Mouse (Mus musculus) limb, embryonic 12.5 days (tissue): Measurements from ENCODE around the gene Txndc11. TPM values are rescaled to one million over a fixed set of nuclear protein-coding genes. Genes with fewer than 3 reads are reported as not detected.
A peak's percentile ranks its signal among the peaks of the same experiment; 100 is the strongest.
"Not testable (repeated sequence)": the region's sequence is repeated elsewhere in the genome, so short reads cannot be mapped to it uniquely, and the experiment has no call there.

Experiments
- ATAC-seq: fragments of 200-750 bp; cut with Nextera tagmentation; 2 replicates; pipeline ENCODE4 v1.8.0; 2017; ENCODE audit warnings: low read depth, moderate TSS enrichment; ENCODE audit not compliant: insufficient number of reproducible peaks, insufficient read depth, low FRiP score, low TSS enrichment
- H3K27ac ChIP-seq: fragments of 300-500 bp; sonication (generic); 2 replicates; pipeline ENCODE4 v1.5.1; 2016; ENCODE audit warnings: mild to moderate bottlenecking, moderate library complexity
- H3K27me3 ChIP-seq: fragments of 300-500 bp; sonication (generic); 2 replicates; pipeline ENCODE4 v1.6.1; 2016; ENCODE audit warnings: mild to moderate bottlenecking, moderate library complexity
- H3K36me3 ChIP-seq: fragments of 300-500 bp; sonication (generic); 2 replicates; pipeline ENCODE4 v1.6.1; 2016; ENCODE audit warnings: mild to moderate bottlenecking, moderate library complexity
- H3K4me1 ChIP-seq: fragments of 300-500 bp; sonication (generic); replicated peaks from 2 replicates; pipeline ENCODE4 v1.6.1; 2016
- H3K4me2 ChIP-seq: fragments of 300-500 bp; sonication (generic); 2 replicates; pipeline ENCODE4 v1.6.1; 2016; ENCODE audit warnings: mild to moderate bottlenecking, moderate library complexity
- H3K4me3 ChIP-seq: fragments of 300-500 bp; sonication (generic); replicated peaks from 2 replicates; pipeline ENCODE4 v1.5.1; 2016; ENCODE audit warnings: mild to moderate bottlenecking
- H3K9ac ChIP-seq: fragments of 300-500 bp; sonication (generic); replicated peaks from 2 replicates; pipeline ENCODE4 v1.6.1; 2016; ENCODE audit warnings: mild to moderate bottlenecking, moderate library complexity
- H3K9me3 ChIP-seq: fragments of 300-500 bp; sonication (generic); 2 replicates; pipeline ENCODE4 v1.6.1; 2016; ENCODE audit warnings: mild to moderate bottlenecking, moderate library complexity
- WGBS: fragments of 180-500 bp; shearing (Covaris S2); methylation state at CpG from one replicate; pipeline ENCODE4 v1.1.7; 2016; 5-methylcytosine and 5-hydroxymethylcytosine counted together
- polyA plus RNA-seq: library from polyadenylated mRNA; unstranded; fragments of >200 nt; fragmentation: Nextera tagmentation; extraction: Ambion mirVana; gene quantifications from 2 replicates; pipeline ENCODE4 v1.2.1, GENCODE M21; 2016

Txndc11 gene
- polyA plus RNA-seq, 1 experiment from 2014 or later = 39.5 TPM

- H3K9ac ChIP-seq, H3K4me3 ChIP-seq, H3K27ac ChIP-seq, H3K9me3 ChIP-seq, H3K27me3 ChIP-seq, H3K4me2 ChIP-seq, H3K4me1 ChIP-seq, ATAC-seq: not testable (repeated sequence)
- 25% methylated on average over 1 of the region's 3 CpGs for WGBS
- peaks cover 77% of the 10 kb centered on the region for H3K36me3 ChIP-seq
Measured at GRCm38 (mm10) chr16:11157721-11158120, 23.3 kb upstream of the Txndc11 start.

DNA sequence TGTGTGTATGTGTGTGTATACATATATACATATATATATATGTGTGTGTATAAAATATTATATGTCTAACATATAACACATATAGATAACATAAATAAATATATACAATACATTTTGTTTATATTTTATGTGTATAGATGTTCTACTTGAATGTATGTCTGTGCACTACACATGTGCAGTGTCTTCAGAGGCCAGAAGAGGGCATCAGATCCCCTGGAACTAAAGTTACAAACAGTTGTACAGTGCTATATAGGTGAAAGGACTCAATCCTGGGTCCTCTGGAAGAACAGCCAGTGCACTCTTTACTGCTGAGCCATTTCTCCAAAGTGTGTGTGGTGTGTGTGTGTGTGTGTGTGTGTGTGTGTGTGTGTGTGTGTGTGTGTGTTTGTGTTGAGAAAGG, 20.1 kb upstream of the Txndc11 start:
- Histone ChIP-seq H3K9me3 (no peaks in the 10 kb centered on the region), H3K27me3 (no peaks in the 10 kb centered on the region), H3K4me1 (no peaks in the 10 kb centered on the region), H3K9ac (no peak overlapping the region), H3K4me2 (no peak overlapping the region), H3K4me3 (no peak overlapping the region), H3K27ac (no peak overlapping the region), H3K36me3 (peaks cover 75% of the 10 kb centered on the region)
- no peak for ATAC-seq

- not testable (repeated sequence) for H3K27me3 ChIP-seq, H3K4me2 ChIP-seq, H3K9ac ChIP-seq, H3K4me1 ChIP-seq, H3K4me3 ChIP-seq, ATAC-seq, H3K9me3 ChIP-seq, H3K27ac ChIP-seq
- 14% methylated on average over 56 of the region's 56 CpGs for WGBS
- H3K36me3 ChIP-seq = peaks cover 70% of the 10 kb centered on the region
Measured at GRCm38 (mm10) chr16:11143706-11144483, 9.4 kb upstream of the Txndc11 start.

- peak overlapping the region; percentile 90 for H3K9ac ChIP-seq
- H3K4me3 ChIP-seq = peak overlapping the region; percentile 95
- H3K4me1 ChIP-seq = peaks cover 30% of the 10 kb centered on the region
- H3K27ac ChIP-seq = peak overlapping the region; percentile 88
- under 1% methylated on average over 34 of the region's 34 CpGs for WGBS
- H3K36me3 ChIP-seq = peaks cover 23% of the 10 kb centered on the region
- ATAC-seq = no peak
- peak overlapping the region; percentile 76 for H3K4me2 ChIP-seq
- H3K9me3 ChIP-seq = no peaks in the 10 kb centered on the region
- H3K27me3 ChIP-seq = no peaks in the 10 kb centered on the region
Measured at GRCm38 (mm10) chr16:11133476-11134347, 738 bp downstream of the Txndc11 start.

- H3K9me3 ChIP-seq = no peaks in the 10 kb centered on the region
- ATAC-seq = no peak
- 2% methylated on average over 2 of the region's 2 CpGs for WGBS
- no peaks in the 10 kb centered on the region for H3K27me3 ChIP-seq
- no peak overlapping the region for H3K27ac ChIP-seq
- H3K9ac ChIP-seq = 0 out of 2 replicates have a peak overlapping the region, but pooled peaks have one; percentile 37
- H3K36me3 ChIP-seq = peaks cover 25% of the 10 kb centered on the region
- peak overlapping the region; percentile 95 for H3K4me3 ChIP-seq
- peak overlapping the region; percentile 76 for H3K4me2 ChIP-seq
- peaks cover 30% of the 10 kb centered on the region for H3K4me1 ChIP-seq
Measured at GRCm38 (mm10) chr16:11132839-11133238, 1.6 kb downstream of the Txndc11 start.

- WGBS = 94% methylated on average over 11 of the region's 11 CpGs
- ATAC-seq = no peak
- Histone ChIP-seq H3K4me3 (no peak overlapping the region), H3K9ac (no peak overlapping the region), H3K27ac (no peak overlapping the region), H3K4me2 (no peak overlapping the region), H3K27me3 (no peaks in the 10 kb centered on the region), H3K4me1 (peaks cover 14% of the 10 kb centered on the region), H3K36me3 (peaks cover 41% of the 10 kb centered on the region), H3K9me3 (no peaks in the 10 kb centered on the region)
Measured at GRCm38 (mm10) chr16:11128301-11128700, 6.1 kb downstream of the Txndc11 start.

DNA sequence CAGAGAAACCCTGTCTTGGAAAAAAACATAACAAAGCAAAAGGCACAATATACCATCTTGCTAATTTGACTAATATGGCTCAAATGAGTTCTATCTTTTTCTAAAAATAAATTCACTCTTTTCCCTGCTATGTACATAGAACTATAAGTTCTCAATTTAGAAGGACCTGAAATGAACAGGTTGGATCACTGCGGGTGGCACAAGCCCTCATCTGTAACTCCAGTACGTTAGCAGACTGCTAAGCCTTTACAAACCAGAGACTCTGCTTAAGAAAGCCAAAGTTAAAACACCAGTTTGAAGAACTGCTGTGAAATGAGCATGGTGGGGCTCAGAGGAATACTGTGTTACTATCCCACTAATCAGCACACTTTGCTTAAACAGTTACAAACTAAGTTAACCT, 9.1 kb downstream of the Txndc11 start:
- H3K4me3 ChIP-seq = no peak overlapping the region
- no peak overlapping the region for H3K9ac ChIP-seq
- peaks cover 58% of the 10 kb centered on the region for H3K36me3 ChIP-seq
- 91% methylated on average over 2 of the region's 2 CpGs for WGBS
- no peaks in the 10 kb centered on the region for H3K9me3 ChIP-seq
- H3K4me2 ChIP-seq = no peak overlapping the region
- ATAC-seq = no peak
- no peak overlapping the region for H3K27ac ChIP-seq
- H3K27me3 ChIP-seq = no peaks in the 10 kb centered on the region
- no peaks in the 10 kb centered on the region for H3K4me1 ChIP-seq

DNA sequence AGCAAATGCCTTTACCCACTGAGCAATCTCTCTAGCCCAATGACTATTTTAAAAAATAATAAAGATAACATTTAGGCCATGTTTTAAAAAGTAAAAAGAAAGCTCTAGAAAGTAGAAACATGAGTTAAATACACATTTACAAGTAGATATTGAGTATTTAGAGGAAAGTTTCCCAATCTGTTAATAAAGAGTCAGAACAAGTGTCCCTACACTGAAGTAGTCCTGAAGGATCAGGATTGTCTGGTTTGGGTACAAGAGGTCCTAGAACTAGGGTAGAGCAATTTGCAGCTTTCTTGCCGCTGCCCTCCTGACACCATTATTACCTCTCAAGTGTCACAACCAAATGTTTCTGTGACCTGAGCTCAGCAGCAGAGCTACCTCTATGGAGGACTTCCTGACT, 10.3 kb downstream of the Txndc11 start:
- H3K9me3 ChIP-seq = no peaks in the 10 kb centered on the region
- H3K4me2 ChIP-seq = no peak overlapping the region
- no peak for ATAC-seq
- no peak overlapping the region for H3K4me3 ChIP-seq
- peaks cover 68% of the 10 kb centered on the region for H3K36me3 ChIP-seq
- WGBS = 76% methylated on average over 1 of the region's 1 CpGs
- H3K27me3 ChIP-seq = no peaks in the 10 kb centered on the region
- H3K4me1 ChIP-seq = no peaks in the 10 kb centered on the region
- no peak overlapping the region for H3K27ac ChIP-seq
- H3K9ac ChIP-seq = no peak overlapping the region

GRCm38 (mm10) chr16:11122625-11123024, 11.8 kb downstream of the Txndc11 start:
- H3K9ac ChIP-seq = no peak overlapping the region
- H3K4me3 ChIP-seq = no peak overlapping the region
- H3K4me2 ChIP-seq = no peak overlapping the region
- peaks cover 68% of the 10 kb centered on the region for H3K36me3 ChIP-seq
- H3K9me3 ChIP-seq = no peaks in the 10 kb centered on the region
- H3K27me3 ChIP-seq = no peaks in the 10 kb centered on the region
- H3K27ac ChIP-seq = no peak overlapping the region
- ATAC-seq = no peak
- 89% methylated on average over 2 of the region's 2 CpGs for WGBS
- H3K4me1 ChIP-seq = no peaks in the 10 kb centered on the region

DNA sequence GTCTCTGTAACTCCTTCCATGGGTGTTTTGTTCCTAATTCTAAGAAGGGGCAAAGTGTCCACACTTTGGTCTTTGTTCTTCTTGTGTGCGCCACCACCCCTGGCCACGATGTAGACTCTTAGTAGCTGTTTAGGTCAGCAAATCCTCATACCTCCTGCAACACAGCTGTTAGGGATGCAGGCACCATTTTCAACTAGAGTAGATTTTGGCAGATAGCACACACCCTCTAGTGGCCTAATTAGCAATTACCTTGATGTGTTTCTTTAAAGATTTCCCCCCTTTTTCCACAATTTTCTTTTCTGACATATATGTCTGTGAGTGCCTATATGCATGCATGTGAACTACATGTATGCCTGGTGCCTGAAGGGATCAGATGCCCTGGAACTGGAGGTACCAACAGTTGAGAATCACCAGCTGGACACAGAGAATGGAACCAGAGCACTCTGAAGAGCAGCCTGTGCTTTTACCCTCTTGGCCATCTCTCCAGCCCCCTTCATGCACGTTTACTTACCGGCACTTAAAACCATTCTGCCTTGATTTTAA, 25.2 kb downstream of the Txndc11 start:
- no peak for ATAC-seq
- Histone ChIP-seq H3K9me3 (no peaks in the 10 kb centered on the region), H3K27ac (no peak overlapping the region), H3K9ac (no peak overlapping the region), H3K36me3 (peaks cover 46% of the 10 kb centered on the region), H3K27me3 (no peaks in the 10 kb centered on the region), H3K4me1 (no peaks in the 10 kb centered on the region), H3K4me3 (no peak overlapping the region), H3K4me2 (no peak overlapping the region)
- 76% methylated on average over 4 of the region's 4 CpGs for WGBS

DNA sequence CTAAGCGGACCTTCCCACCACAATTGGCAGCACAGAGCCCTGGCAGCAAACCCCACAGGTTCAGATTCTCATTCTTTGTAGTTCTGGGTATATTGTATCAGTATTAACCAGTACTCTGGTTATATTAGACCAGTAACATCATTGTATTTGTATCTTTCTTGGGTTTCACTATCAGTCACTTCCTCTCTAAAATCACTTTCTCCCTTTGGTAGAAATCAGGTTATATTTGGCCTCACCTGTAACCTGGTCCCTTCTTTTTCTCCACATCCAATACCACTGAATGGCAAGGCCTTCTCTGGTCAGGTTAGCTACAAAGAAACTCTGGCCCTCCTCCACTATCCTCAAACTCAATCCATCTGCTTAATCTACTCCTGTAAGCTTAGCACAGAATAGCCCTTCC, 29.5 kb downstream of the Txndc11 start:
- H3K9me3 ChIP-seq = no peaks in the 10 kb centered on the region
- no peak for ATAC-seq
- WGBS = 93% methylated on average over 1 of the region's 1 CpGs
- H3K4me2 ChIP-seq = no peak overlapping the region
- H3K9ac ChIP-seq = no peak overlapping the region
- H3K27ac ChIP-seq = no peak overlapping the region
- no peak overlapping the region for H3K4me3 ChIP-seq
- no peaks in the 10 kb centered on the region for H3K4me1 ChIP-seq
- no peaks in the 10 kb centered on the region for H3K27me3 ChIP-seq
- peaks cover 55% of the 10 kb centered on the region for H3K36me3 ChIP-seq
